Mouse (Mus musculus) limb, embryonic 11.5 days (tissue): ENCODE data around the gene Acot5. TPM values are rescaled to one million over a fixed set of nuclear protein-coding genes. Genes with fewer than 3 reads are reported as not detected.

Experiments
- ATAC-seq: fragments of 200-750 bp; cut with Nextera tagmentation; 2 replicates; pipeline ENCODE4 v1.8.0; 2017; ENCODE audit warnings: low read depth; ENCODE audit not compliant: insufficient number of reproducible peaks, low FRiP score, low TSS enrichment
- DNase-seq: peaks from one replicate; pipeline ENCODE4 v3.0.0-alpha.2; 2015; ENCODE audit warnings: low spot score
- H3K27ac ChIP-seq: fragments of 300-500 bp; sonication (generic); replicated peaks from 2 replicates; pipeline ENCODE4 v1.5.1; 2014; ENCODE audit warnings: low read depth, mild to moderate bottlenecking, low read length
- H3K27me3 ChIP-seq: fragments of 300-500 bp; sonication (generic); 2 replicates; pipeline ENCODE4 v1.6.1; 2014; ENCODE audit warnings: mild to moderate bottlenecking, low read length, mixed read lengths; ENCODE audit not compliant: control insufficient read depth, insufficient read depth
- H3K36me3 ChIP-seq: fragments of 300-500 bp; sonication (generic); 2 replicates; pipeline ENCODE4 v1.6.1; 2014; ENCODE audit warnings: mild to moderate bottlenecking, low read length, moderate library complexity, mixed read lengths; ENCODE audit not compliant: control insufficient read depth, insufficient read depth
- H3K4me1 ChIP-seq: fragments of 300-500 bp; sonication (generic); 2 replicates; pipeline ENCODE4 v1.6.1; 2014; ENCODE audit warnings: low read length, mixed read lengths; ENCODE audit not compliant: control insufficient read depth, insufficient read depth
- H3K4me2 ChIP-seq: fragments of 300-500 bp; sonication (generic); 2 replicates; pipeline ENCODE4 v1.6.1; 2014; ENCODE audit warnings: low read depth, mild to moderate bottlenecking, moderate library complexity; ENCODE audit not compliant: severe bottlenecking
- H3K4me3 ChIP-seq: fragments of 300-500 bp; sonication (generic); 2 replicates; pipeline ENCODE4 v1.5.1; 2014; ENCODE audit warnings: low read depth, low read length
- H3K9ac ChIP-seq: fragments of 300-500 bp; sonication (generic); 2 replicates; pipeline ENCODE4 v1.6.1; 2014; ENCODE audit warnings: mild to moderate bottlenecking, low read length
- H3K9me3 ChIP-seq: fragments of 300-500 bp; sonication (generic); 2 replicates; pipeline ENCODE4 v1.6.1; 2016; ENCODE audit warnings: low read length; ENCODE audit not compliant: control insufficient read depth
- WGBS: fragments of 180-500 bp; shearing (Covaris S2); extraction: QIAGEN DNeasy Blood & Tissue Kit; methylation state at CpG from one replicate; pipeline ENCODE4 v1.1.7; 2014; 5-methylcytosine and 5-hydroxymethylcytosine counted together
- polyA plus RNA-seq: library from polyadenylated mRNA; unstranded; fragments of >200 nt; fragmentation: Nextera tagmentation; extraction: Ambion mirVana; gene quantifications from 2 replicates; pipeline ENCODE4 v1.2.1, GENCODE M21; 2014

Acot5 gene
- polyA plus RNA-seq, 1 experiment from 2014 or later: not detected

DNA sequence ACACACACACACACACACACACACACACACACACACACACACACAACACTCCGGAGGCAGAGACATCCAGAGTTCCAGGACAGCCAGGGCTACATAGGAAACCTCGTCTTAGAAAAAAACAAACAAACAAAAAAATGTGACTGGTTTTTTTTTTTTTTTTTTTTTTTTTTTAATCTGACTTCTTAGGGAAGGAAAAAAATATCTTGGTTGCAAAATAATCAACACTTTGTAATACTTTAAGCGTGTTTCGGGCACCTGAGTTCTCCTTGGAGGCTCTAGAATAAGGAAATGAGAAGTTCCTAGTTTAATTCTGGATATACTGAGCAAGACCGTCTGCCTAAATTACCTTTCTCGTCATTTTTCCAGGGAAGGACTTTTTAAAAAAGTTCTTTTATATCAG, 44.6 kb downstream of the Acot5 start:
- Histone ChIP-seq H3K9ac (no peak overlapping the region), H3K4me1 (0 out of 2 replicates have a peak, but pooled peaks cover 3% of the 10 kb centered on the region), H3K27ac (no peak overlapping the region), H3K4me2 (no peak overlapping the region), H3K27me3 (no peaks in the 10 kb centered on the region), H3K4me3 (no peak overlapping the region), H3K9me3 (no peaks in the 10 kb centered on the region), H3K36me3 (no peaks in the 10 kb centered on the region)
- WGBS: 52% methylated on average over 6 of the region's 6 CpGs
- ATAC-seq: no peak
- DNase-seq: no peak

DNA sequence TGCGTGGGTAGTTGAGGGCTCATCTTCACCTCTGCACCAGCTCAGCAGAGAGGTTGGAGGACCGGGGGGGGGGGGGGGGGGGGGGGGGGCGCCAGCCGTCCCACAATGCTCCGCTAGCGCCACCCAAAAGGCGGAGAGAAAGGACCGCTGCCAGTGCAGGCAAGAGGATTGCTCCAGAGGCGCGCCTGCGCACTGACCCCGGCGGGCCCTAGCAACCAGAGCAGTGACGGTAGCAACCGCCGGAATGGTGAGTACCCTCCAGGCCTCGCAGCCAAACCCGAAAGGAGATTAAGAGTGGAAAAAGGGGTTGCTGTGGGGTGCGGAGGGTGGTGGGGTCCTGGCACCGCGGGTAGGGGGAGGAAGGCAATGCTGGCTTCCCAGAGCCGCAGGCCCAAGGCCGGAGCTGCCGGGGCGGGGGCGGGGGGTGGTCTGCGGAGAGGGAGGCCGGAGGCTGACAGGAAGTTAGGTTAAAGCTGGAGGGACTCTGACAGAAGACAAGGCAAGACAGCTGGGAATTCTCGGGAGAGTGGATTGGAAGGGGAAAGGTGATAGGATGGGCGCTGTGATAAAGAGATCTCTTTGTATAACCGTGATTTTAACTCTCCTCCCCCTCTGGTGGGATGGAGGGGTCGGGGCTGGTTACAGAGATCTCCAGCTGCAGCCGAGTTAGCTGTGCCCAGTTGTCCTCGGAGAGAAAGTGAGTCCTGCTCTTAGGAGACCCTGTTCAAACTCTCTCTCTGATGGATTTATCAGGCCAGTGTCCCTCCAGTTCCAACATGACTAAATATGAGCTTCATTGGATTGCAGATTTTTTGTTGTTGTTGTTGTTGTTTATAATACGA, 45.2 kb downstream of the Acot5 start, which contains the start of gene Dnal1:
Dnal1 (plus strand) TSS at position 214 of the 842 bp plus-strand sequence.
- ATAC-seq (peak; percentile 92), DNase-seq (peak; percentile 94)
- 3% methylated on average over 30 of the region's 35 CpGs for WGBS
- no peaks in the 10 kb centered on the region for H3K27me3 ChIP-seq
- H3K4me3 ChIP-seq: peak within 1 kb of the TSS; percentile 81
- 0 out of 2 replicates have a peak, but pooled peaks cover 3% of the 10 kb centered on the region for H3K4me1 ChIP-seq
- H3K4me2 ChIP-seq: peak within 1 kb of the TSS; percentile 65
- H3K9ac ChIP-seq: peak within 1 kb of the TSS; percentile 68
- H3K9me3 ChIP-seq: no peaks in the 10 kb centered on the region
- H3K27ac ChIP-seq: no peak within 1 kb of the TSS
- no peaks in the 10 kb centered on the region for H3K36me3 ChIP-seq

DNA sequence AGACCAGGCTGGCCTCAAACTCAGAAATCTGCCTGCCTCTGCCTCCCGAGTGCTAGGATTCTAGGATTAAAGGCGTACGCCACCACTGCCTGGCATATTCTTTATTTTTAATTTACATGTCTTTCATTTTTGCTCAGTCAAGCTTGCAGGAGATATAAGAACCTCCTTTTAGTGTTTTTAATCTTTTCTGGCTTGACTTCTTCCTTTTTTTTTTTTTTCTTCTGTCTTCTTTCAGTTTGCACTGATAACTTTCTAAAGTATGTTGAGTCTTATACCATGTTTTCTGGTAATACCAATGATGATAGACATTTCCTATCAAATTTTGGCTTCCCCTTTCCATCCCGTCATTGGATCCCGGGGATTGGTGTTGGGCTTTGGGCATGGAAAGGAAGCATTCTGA, 50.5 kb downstream of the Acot5 start:
- no peak overlapping the region for H3K27ac ChIP-seq
- no peak overlapping the region for H3K4me2 ChIP-seq
- no peaks in the 10 kb centered on the region for H3K27me3 ChIP-seq
- WGBS: 96% methylated on average over 5 of the region's 5 CpGs
- no peak overlapping the region for H3K4me3 ChIP-seq
- 0 out of 2 replicates have a peak, but pooled peaks cover 3% of the 10 kb centered on the region for H3K4me1 ChIP-seq
- ATAC-seq (no peak), DNase-seq (no peak)
- no peaks in the 10 kb centered on the region for H3K9me3 ChIP-seq
- H3K9ac ChIP-seq: no peak overlapping the region
- no peaks in the 10 kb centered on the region for H3K36me3 ChIP-seq

Other genes starting within 250 kb of the Acot5 start
- 37.6 and 38.0 TPM in 2 replicates for gene Numb, start 147.4 kb upstream of the Acot5 start, polyA plus RNA-seq
- gene Riox1, start 118.7 kb upstream of the Acot5 start, polyA plus RNA-seq: 19.1 and 20.1 TPM in 2 replicates
- 0.06 TPM in 1 of 2 replicates, not detected in the other for gene Heatr4, start 84.5 kb upstream of the Acot5 start, polyA plus RNA-seq
- 15.0 and 15.2 TPM in 2 replicates for gene Acot2, start 81.5 kb upstream of the Acot5 start, polyA plus RNA-seq
- 31.2 and 38.6 TPM in 2 replicates for gene Acot1, start 59.8 kb upstream of the Acot5 start, polyA plus RNA-seq
- gene Acot4, start 30.9 kb upstream of the Acot5 start, polyA plus RNA-seq: 0.08 and 0.10 TPM in 2 replicates
- gene Gm49366, start 30.4 kb upstream of the Acot5 start, polyA plus RNA-seq: not detected in 2 replicates
- gene Acot3, start 17.2 kb upstream of the Acot5 start, polyA plus RNA-seq: 0.27 and 0.55 TPM in 2 replicates
- 1.1 TPM in 2 replicates for gene Acot6, start 31.3 kb downstream of the Acot5 start, polyA plus RNA-seq
- 6.1 TPM in 2 replicates for gene Dnal1, start 45.0 kb downstream of the Acot5 start, polyA plus RNA-seq
- 0.70 and 0.99 TPM in 2 replicates for gene Pnma1, start 79.2 kb downstream of the Acot5 start, polyA plus RNA-seq
- gene Elmsan1, start 149.6 kb downstream of the Acot5 start, polyA plus RNA-seq: 6.1 and 6.6 TPM in 2 replicates
- 11.5 and 14.0 TPM in 2 replicates for gene Ptgr2, start 215.9 kb downstream of the Acot5 start, polyA plus RNA-seq
- 111 and 125 TPM in 2 replicates for gene Zfp410, start 247.5 kb downstream of the Acot5 start, polyA plus RNA-seq